Mouse (Mus musculus) lung, postnatal 36 days (tissue): ENCODE measurements around the gene Dpf3.

ENCODE experiments used
- DNase-seq: peaks from one replicate; pipeline ENCODE4 v3.0.0; 2022; ENCODE audit warnings: mixed read lengths

Gene Dpf3

GRCm38 (mm10) chr12:83487476-83487991 is at the start of gene Dpf3:
TSS of gene Dpf3 (minus strand) at chr12:83487716.
- peak; percentile 99 for DNase-seq

- no peak for DNase-seq
Measured at GRCm38 (mm10) chr12:83536039-83536438, 48.5 kb upstream of the Dpf3 start.

DNA sequence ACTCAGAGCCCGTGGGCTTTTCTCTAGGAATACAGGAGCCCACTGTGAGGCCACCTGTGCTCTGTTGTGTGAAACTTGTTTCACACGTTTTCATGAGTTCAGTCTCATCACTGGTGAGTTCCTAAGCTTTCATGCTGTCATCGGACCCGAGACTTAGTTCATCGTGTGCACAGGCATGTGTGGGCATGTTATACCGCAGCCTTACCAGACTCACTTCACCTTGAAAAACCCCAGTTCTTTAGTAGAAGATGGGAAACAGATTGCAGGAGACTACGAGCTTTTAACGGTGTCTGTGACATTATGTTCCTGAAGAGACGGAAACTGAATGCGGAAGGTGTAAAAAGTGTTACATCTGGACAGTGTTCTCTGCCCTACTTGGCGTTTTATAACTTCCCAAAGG is 47.9 kb upstream of the Dpf3 start:
- no peak for DNase-seq

GRCm38 (mm10) chr12:83534190-83534589 is 46.7 kb upstream of the Dpf3 start:
- DNase-seq = no peak

- DNase-seq = no peak
Measured at GRCm38 (mm10) chr12:83532966-83533365, 45.5 kb upstream of the Dpf3 start.

GRCm38 (mm10) chr12:83531992-83532391 is 44.5 kb upstream of the Dpf3 start:
- no peak for DNase-seq

GRCm38 (mm10) chr12:83528665-83529064 is 41.1 kb upstream of the Dpf3 start:
- no peak for DNase-seq

GRCm38 (mm10) chr12:83527816-83528215 is 40.3 kb upstream of the Dpf3 start:
- no peak for DNase-seq

DNA sequence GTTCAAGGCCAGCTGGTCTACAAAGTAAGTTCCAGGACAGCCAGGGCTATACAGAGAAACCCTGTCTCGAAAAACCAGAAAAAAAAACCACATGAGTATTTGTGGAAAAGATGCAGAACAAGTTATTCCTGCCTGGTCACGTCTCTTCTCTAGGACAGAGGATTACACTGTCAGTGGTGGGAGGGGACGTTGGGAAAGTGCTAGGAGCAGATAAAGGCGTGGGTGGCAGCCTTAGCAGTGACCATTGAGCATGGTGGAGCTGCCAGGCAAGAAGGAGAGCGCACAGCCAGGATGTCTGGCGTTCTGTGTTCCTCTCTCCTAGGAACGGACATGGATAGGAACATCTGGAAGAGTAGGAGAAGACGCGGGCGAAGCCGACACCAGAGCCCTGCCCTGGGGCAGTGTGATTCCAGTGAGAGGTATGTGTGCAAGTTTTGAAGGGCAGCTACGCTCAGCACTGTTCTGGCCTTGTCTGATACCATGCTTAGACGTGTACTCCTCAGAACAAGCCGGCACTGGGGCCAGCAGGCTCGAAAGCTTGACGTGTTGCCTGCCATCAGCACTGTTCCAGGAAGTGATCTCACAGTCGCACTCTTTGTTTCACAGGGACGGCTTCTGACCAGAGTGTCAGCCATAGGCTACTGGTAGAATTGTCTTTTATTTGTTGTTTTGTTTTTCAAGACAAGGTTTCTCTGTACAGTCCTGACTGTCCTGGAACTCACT is 38.5 kb upstream of the Dpf3 start:
- no peak for DNase-seq

- no peak for DNase-seq
Measured at GRCm38 (mm10) chr12:83524329-83524728, 36.8 kb upstream of the Dpf3 start.

DNA sequence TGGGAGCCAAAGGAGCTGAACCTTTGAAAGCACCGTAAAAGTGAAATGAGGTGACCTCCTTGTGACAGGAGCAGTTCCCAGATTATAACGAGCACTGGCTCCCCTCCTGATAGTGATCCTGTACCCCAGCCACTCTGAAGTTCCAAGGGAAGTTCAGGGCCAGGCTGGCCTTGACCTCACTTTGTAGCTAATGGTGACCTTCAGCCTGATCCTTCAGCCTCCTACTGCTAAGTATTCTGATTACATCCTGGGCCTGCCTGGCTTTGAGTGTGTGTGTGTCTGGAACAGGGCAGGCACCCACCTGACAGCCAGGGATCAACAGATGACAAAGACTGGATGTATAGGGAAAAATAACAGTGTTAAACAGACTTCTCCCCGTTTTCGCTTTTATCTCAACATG is 36.4 kb upstream of the Dpf3 start:
- DNase-seq = no peak

DNA sequence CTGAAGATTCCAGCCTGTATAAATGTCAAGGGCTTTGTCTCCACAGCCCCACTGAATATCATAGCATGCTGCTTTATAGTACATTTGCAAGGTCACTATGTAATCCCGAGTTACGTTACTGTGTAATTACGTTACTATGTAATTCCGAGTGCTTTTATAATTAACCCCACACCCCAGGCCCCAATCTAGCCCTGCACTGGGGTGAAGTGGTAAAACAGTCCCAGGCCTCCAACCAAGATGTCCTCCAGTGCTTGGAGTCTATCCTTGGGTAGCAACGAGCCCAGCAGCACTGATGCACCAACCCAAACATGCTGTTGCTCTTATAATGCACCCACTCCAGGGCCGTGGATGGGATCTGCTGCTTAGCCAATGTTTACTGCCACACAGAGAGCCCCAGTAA is 35.5 kb upstream of the Dpf3 start:
- DNase-seq = no peak

- no peak for DNase-seq
Measured at GRCm38 (mm10) chr12:83521083-83521482, 33.6 kb upstream of the Dpf3 start.

GRCm38 (mm10) chr12:83520311-83520890 is 32.9 kb upstream of the Dpf3 start, which contains the start of gene Dcaf4:
TSS of gene Dcaf4 (plus strand) at chr12:83520466.
- DNase-seq = peak; percentile 100

DNA sequence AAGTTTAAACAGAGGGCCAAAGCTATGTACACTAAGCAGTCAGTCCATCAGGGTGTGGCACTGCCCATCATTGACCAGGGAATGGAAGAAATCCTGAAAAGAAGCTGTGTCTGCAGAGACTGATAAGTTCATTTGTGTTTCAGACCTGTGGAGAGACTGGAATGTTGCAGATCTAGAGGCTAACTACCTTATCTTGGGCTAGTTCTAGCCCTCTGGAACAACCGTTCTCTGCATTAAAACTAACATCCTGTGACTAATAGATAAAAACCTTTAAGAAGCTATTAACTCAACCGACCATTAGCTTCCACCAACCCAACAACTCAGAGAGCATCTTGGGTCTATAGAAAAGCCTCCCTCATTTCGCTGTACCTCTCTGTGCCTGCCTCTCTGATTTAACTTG is 30.1 kb upstream of the Dpf3 start:
- no peak for DNase-seq

DNA sequence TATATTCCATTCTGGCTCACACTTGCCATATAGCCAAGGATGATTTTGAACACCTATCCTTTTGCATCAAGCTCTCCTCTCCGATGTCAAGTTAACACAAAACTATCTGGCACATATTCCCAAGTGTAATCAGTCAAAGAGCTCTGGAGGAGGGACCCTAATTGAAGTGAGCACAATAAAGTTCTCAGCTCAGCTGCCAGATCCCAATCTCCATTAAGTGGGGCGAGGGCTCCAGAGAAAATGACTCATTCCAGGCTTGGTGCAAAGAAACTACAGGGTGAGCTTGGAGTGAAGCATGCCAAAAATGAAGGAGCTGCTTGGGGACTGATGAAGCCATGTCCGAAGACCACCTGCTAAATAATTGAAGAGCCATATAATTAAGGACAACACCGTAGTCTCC is 26.7 kb upstream of the Dpf3 start:
- no peak for DNase-seq

- no peak for DNase-seq
Measured at GRCm38 (mm10) chr12:83513185-83513584, 25.7 kb upstream of the Dpf3 start.

- DNase-seq = no peak
Measured at GRCm38 (mm10) chr12:83512783-83513182, 25.3 kb upstream of the Dpf3 start.

DNA sequence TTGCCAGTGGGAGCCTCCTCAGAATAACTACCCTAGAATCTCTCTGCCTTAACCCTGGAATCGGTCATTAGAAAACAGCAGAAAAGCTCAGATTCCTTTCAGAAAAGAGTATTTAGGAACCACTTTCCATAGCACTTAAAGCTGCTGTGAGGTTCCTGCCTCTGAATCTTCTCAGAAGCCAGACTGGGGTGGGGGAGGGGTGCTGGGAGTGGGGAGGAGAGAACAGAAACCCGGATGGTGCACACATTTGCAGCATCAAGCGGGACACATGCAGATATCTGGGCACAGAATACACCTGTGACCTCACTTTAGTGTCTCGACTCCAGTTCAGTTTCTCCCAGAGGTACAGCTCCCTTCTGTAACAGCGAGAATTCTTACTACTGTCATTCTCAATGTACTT is 23.1 kb upstream of the Dpf3 start:
- no peak for DNase-seq

GRCm38 (mm10) chr12:83506543-83506942 is 19.0 kb upstream of the Dpf3 start:
- no peak for DNase-seq

DNA sequence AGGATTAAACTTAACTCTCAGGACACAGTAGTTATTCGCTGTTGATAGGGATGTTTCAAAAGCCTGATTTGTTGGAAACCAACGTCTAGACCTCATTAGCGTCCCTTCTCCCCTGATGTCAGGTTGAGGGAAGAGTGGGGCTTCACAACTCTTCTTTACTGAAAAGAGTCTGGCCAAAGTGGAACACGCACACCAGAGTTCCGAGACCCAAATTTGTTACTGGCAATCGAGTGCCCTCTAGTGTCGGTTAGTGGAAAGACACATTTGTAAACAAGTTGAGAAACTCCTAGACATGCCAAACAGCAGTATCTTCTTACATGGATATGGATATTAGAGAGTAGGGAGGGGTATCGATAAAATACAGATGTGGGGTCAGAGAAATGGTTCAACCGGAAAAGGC is 14.7 kb upstream of the Dpf3 start:
- peak; percentile 87 for DNase-seq

DNA sequence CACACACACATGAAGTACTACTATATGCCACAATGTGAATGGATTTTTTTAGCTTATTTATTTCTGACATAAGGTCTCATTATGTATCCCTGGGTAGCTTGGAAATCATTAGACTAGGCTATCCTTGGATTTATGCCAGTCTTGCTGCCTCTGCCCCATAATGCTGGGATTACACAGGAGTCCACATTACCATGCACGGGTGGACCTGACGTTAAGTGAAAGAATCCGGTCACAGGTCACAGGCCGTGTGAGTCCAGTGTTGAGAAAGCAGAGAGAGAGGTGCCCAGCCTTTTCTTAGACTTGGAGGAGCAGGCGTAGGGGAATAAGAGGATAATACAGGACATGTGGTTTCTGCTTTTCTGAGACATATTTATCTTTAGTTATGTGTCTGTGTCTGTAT is 11.7 kb upstream of the Dpf3 start:
- DNase-seq = no peak

DNA sequence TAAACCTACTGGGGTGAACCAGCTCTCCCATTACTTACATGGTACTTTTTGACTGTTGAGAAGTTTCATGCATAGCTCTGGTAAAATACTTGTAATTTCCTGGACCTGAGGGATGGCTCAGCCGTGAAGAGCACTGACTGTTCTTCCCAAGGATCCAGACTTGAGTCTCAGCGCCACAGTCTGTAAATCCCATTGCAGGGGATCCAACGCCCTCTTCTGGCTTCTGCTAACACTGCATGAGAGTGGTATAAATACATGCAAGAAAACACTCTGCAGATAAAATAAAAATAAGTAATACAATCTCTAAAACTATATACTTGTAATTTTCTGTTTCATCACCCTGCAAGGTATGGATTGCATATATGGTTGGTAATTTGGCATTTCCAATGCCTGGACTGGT is 10.4 kb upstream of the Dpf3 start:
- no peak for DNase-seq

GRCm38 (mm10) chr12:83496736-83497135 is 9.2 kb upstream of the Dpf3 start:
- DNase-seq = no peak

- no peak for DNase-seq
Measured at GRCm38 (mm10) chr12:83496336-83496735, 8.8 kb upstream of the Dpf3 start.
